Mouse (Mus musculus): ENCODE data around the gene Ttc7b. TPM values are rescaled to one million over a fixed set of nuclear protein-coding genes. Genes with fewer than 3 reads are reported as not detected.

Ttc7b gene
- total RNA-seq, 2 experiments from 2014 or later: 78.9 to 85.6 TPM

DNA sequence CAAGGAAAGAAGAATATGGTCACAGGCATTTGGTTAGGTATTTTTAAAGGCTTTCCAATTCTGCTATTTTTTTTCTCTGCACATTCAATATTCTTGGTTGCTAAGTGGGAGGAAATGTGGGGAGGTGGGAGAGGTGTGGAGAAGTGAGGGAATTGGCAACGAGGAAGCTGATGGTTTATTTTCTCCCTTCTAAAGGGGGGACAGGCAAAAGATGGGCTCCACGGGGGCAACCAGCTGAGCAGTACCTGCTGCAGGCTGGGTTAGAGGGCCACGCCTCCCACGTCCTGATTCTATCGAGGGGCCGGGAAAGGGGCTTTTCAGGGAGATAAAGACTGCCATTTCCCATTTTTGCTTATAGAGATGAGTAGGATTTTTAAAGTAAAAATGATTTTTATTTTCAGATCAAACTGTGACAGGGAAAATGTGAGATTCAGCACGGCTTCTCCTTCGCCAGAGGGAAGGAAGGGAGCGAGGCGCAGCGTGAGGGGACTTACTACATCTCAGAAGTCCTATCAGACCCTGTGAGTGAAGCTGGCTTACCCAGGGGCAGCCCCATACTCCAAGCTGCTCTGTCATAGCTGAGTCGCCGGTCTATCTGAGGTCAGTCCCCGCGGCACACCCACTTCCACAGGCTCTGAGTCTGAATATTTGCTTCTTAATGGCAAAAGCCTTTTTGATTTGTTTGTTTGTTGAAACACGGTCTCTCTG is 167.4 kb downstream of the Ttc7b start:
- no peak for DNase-seq
- intact Hi-C loops (cut with DNase I): no loop called here

- DNase-seq: no peak
- intact Hi-C loops (cut with DNase I): no loop called here
Measured at GRCm38 (mm10) chr12:100352094-100352493, 168.5 kb downstream of the Ttc7b start.

DNA sequence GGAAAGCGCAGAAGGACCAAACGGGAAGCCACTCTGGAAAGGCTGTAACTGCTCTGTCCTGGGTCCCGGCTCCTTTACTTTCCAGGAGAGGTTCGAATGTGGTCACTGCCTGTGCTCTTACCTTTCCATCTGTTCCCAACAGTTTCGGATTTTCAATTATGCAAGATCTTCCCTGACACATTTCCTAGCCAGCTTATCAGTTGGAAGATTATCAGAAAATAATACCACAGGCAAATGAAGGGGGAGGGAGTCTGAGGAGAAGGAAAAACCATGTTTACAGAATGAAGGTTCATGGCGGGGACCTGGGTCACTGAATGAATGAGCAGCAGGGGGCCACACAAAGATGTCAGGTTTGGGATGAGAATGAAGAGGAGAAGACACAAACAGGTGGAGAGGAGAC is 177.1 kb downstream of the Ttc7b start:
- intact Hi-C loops (cut with DNase I): no loop called here
- DNase-seq: no peak

DNA sequence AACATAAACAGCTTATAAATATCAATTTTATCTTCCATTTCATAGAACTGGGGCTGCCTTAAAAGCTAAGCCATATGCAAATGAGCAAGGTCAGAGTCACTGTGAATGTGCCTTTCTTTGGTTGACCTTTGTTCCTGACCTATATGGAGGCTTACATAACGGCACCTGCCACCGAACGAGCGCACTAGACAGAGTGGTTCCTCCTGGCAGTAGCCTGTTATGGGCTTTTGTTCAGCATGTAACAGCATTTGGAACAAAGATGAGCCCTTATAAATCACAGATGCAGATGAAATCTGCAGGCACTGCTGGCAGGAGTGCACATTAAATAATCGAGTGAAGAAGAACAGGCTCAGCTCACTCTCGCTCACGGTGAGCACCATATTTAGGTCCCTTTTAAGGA is 179.0 kb downstream of the Ttc7b start:
- intact Hi-C loops (cut with DNase I): no loop called here
- no peak for DNase-seq

GRCm38 (mm10) chr12:100340901-100341460 is 179.6 kb downstream of the Ttc7b start:
- DNase-seq: no peak
- intact Hi-C loops (cut with DNase I): no loop called here

- intact Hi-C loops (cut with DNase I): loop anchor here (5.0 kb wide), 1 partner anchor 136 kb away; no protein-coding TSS in a partner anchor
- DNase-seq: peak; percentile 50
Measured at GRCm38 (mm10) chr12:100338055-100338454, 182.6 kb downstream of the Ttc7b start.

DNA sequence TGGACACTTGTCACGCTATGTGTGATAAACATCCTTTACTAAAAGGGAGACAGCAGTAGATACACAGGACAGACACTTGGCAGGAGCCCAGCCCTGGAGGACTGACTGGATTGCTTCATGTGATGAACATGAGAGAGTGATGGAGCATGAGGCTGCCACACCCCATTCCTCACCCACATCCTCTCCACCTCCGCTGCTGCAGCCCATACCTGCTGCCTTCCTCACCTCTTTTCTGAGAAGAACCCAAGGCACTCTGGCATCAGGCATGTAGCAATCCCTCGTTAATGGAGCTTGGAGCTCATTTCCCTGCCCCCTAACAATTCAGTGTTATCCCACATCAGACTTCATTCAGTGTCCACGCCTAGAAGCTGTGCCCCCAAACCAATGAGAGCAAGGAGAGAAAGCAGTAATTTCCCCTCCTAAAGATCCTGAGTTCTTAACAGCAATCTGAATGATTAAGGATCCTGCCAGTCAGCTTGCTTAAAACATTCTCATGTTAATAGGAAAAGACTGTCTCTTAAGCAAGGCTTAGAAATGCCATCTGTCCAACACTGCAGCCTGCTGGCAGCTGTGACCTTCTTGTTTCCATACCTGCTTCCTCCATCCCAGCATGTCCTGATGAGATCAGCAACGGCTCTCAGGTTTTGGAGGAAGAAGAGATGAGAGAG is 183.1 kb downstream of the Ttc7b start:
- peak; percentile 53 for DNase-seq
- intact Hi-C loops (cut with DNase I): loop anchor here (5.0 kb wide), 1 partner anchor 135 kb away; no protein-coding TSS in a partner anchor

DNA sequence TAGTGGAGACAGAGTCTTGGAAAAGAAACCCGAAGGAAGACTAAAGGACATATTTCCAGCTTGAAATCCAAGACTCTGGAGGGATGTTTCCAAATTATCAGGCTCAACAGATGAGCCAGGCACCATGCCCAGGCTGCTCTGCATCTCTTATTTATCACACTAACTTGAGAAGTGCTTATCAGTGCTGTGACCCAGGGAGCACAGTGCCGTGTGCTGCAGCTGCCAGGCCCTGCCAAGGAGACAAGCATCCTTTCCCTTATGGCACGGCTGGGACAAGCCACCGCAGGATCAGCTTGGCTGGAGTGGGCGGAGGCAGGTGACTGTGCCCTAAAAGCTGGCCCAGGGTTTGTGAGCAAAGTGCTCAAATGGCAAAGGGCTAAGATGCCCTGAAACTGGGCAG is 184.4 kb downstream of the Ttc7b start:
- intact Hi-C loops (cut with DNase I): loop anchor here (5.0 kb wide), 1 partner anchor 134 kb away; no protein-coding TSS in a partner anchor
- DNase-seq: no peak

DNA sequence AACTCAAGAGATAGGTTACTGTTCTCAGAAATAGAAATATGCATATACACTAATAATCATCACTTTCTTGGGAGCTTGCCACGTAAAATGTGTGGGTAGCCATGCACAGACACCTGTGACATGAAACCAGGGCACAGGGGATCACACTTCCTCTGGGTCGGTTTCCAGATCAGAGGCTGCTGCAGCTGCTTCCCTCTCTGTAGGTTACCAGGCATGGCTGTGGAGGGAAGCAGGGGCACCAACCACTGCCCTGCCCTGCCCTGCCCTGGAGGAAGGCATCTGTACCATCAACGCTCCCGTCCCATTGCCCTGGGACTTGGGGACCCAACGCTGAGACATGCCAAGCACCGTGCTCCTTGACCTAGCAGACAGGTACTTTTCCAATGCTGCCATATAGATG is 188.8 kb downstream of the Ttc7b start:
- DNase-seq: no peak
- intact Hi-C loops (cut with DNase I): no loop called here

GRCm38 (mm10) chr12:100330234-100330633 is 190.4 kb downstream of the Ttc7b start:
- intact Hi-C loops (cut with DNase I): no loop called here

GRCm38 (mm10) chr12:100328998-100329397 is 191.6 kb downstream of the Ttc7b start:
- no peak for DNase-seq
- intact Hi-C loops (cut with DNase I): no loop called here

More at GRCm38 (mm10) chr12:100330234-100330633, 190.4 kb downstream of the Ttc7b start:
- DNase-seq: no peak

DNA sequence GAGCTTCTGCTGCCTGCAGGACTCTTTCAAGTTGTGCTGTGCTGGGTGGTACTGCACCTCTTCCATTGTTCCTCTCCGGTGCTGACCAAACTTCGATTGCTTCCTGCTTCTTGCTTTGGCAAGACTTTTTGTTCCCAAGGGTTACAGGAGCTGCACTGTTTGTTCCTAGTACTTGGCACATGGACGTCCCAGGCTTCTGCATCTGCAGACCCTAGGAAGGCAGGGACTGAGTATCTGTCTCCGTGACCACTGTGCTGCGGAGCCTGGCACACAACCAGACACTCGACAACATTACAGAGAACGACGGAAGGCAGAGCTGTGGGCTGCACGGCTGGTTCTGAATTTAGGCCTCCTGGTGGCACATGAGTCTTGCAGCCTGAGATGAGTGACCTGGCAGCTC is 192.1 kb downstream of the Ttc7b start:
- no peak for DNase-seq
- intact Hi-C loops (cut with DNase I): no loop called here

- intact Hi-C loops (cut with DNase I): no loop called here
- no peak for DNase-seq
Measured at GRCm38 (mm10) chr12:100326732-100327131, 193.9 kb downstream of the Ttc7b start.

GRCm38 (mm10) chr12:100325618-100326017 is 195.0 kb downstream of the Ttc7b start:
- peak; percentile 82 for DNase-seq
- intact Hi-C loops (cut with DNase I): no loop called here

GRCm38 (mm10) chr12:100325212-100325611 is 195.4 kb downstream of the Ttc7b start:
- intact Hi-C loops (cut with DNase I): no loop called here

DNA sequence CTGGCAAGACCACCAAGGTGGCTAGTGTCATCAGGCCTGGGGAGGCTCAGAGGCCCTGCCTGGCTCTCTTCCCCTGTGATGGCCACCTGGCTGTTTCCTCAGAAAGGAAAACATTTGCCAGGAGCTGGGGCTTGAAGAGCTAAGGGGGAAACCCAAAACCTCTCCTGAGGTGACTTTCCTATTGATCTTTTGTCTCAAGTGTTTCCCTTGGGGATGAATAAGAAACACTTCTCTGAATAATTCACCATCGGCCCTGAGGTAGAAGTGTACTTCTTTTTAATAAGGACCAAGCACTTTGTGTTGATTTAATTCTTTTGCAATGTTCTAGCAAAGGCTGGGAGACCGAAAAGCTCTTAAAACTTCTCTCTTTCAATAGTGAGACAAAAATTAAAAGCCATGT is 197.0 kb downstream of the Ttc7b start:
- intact Hi-C loops (cut with DNase I): no loop called here
- DNase-seq: no peak

More at GRCm38 (mm10) chr12:100325212-100325611, 195.4 kb downstream of the Ttc7b start:
- no peak for DNase-seq

- intact Hi-C loops (cut with DNase I): no loop called here
- DNase-seq: no peak
Measured at GRCm38 (mm10) chr12:100322225-100322624, 198.4 kb downstream of the Ttc7b start.

DNA sequence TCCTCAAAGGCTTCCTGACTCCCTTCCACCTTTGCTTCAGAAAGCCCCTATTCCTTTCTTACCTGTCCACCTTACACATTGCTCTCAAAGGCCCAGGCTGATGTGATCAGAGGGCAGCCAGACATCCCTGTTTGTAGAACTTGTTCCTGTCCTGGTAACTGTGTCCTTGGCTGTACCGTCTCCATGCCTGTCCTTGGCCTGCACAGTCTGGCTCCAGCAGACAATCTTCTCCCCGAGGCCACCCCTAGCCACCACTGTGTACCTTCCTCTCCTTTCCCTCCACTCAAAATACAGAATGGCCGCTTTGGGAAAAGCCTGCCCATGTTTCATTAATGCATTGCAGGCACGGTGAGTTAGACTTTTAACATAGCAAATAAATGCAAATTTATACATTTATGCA is 199.1 kb downstream of the Ttc7b start:
- intact Hi-C loops (cut with DNase I): no loop called here

DNA sequence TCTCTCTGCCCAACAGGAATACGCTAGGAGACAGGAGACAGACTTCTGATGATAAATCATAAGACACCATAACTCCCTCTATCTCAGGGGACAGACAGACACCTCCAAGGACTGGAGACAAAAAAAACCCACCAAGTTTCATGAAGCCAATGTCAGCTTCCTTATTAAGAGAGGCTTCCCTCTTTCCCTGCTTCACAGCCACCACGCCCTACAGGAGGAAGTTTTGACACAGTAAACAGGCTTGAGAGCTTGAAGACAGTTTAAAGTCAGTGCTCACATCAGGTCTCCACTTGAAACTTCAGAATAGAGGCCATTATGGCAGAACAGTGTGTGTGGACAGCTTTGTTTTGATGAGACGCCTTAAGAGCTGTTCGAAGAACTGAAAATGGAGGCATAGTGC is 200.9 kb downstream of the Ttc7b start:
- DNase-seq: no peak
- intact Hi-C loops (cut with DNase I): no loop called here

More for the DNA sequence above, 199.1 kb downstream of the Ttc7b start:
- DNase-seq: no peak

- DNase-seq: peak; percentile 37
Measured at GRCm38 (mm10) chr12:100317936-100318335, 202.7 kb downstream of the Ttc7b start.

GRCm38 (mm10) chr12:100316094-100316493 is 204.5 kb downstream of the Ttc7b start:
- peak; percentile 54 for DNase-seq
- intact Hi-C loops (cut with DNase I): no loop called here

More at GRCm38 (mm10) chr12:100317936-100318335, 202.7 kb downstream of the Ttc7b start:
- intact Hi-C loops (cut with DNase I): no loop called here
